Mouse (Mus musculus): ENCODE data around the gene Gm30191. TPM values are rescaled to one million over a fixed set of nuclear protein-coding genes. Genes with fewer than 3 reads are reported as not detected.
"Not testable (repeated sequence)": the region's sequence is repeated elsewhere in the genome, so short reads cannot be mapped to it uniquely, and the experiment has no call there.

Gm30191 gene
- total RNA-seq, 2 experiments from 2014 or later, result not detected

- ATAC-seq (replicated peaks; ENCODE audit: poor library complexity, severe bottlenecking), result peak; percentile 66
Observed at GRCm38 (mm10) chr4:134273417-134274345, 26.9 kb downstream of the Gm30191 start.

GRCm38 (mm10) chr4:134284942-134285341 lies 38.2 kb downstream of the Gm30191 start:
- ATAC-seq (replicated peaks; ENCODE audit: poor library complexity, severe bottlenecking), result no peak

- ATAC-seq (replicated peaks; ENCODE audit: poor library complexity, severe bottlenecking), result peak; percentile 23
Observed at GRCm38 (mm10) chr4:134286226-134287167, 39.8 kb downstream of the Gm30191 start.

- ATAC-seq (replicated peaks; ENCODE audit: poor library complexity, severe bottlenecking), result peak; percentile 63
Observed at GRCm38 (mm10) chr4:134287168-134287564, 40.4 kb downstream of the Gm30191 start.

GRCm38 (mm10) chr4:134287575-134288025 lies 40.9 kb downstream of the Gm30191 start, which contains the start of gene Pdik1l:
TSS of gene Pdik1l (minus strand) at chr4:134287895.
- ATAC-seq (replicated peaks; ENCODE audit: poor library complexity, severe bottlenecking), result peak; percentile 43

GRCm38 (mm10) chr4:134288397-134289256 lies 41.9 kb downstream of the Gm30191 start:
- ATAC-seq (replicated peaks; ENCODE audit: poor library complexity, severe bottlenecking), result peak; percentile 71

GRCm38 (mm10) chr4:134292067-134292466 lies 45.3 kb downstream of the Gm30191 start:
- peak; percentile 31; the same call in 1 of the 2 replicates for ATAC-seq (replicated peaks; ENCODE audit: poor library complexity, severe bottlenecking)

GRCm38 (mm10) chr4:134293061-134293691 lies 46.4 kb downstream of the Gm30191 start:
- no peak for ATAC-seq (replicated peaks; ENCODE audit: poor library complexity, severe bottlenecking)

- no peak for ATAC-seq (replicated peaks; ENCODE audit: poor library complexity, severe bottlenecking)
Observed at GRCm38 (mm10) chr4:134293692-134294163, 47.0 kb downstream of the Gm30191 start.

- not testable (repeated sequence) for ATAC-seq (replicated peaks; ENCODE audit: poor library complexity, severe bottlenecking)
Observed at GRCm38 (mm10) chr4:134296096-134296495, 49.4 kb downstream of the Gm30191 start.

GRCm38 (mm10) chr4:134296523-134296922 lies 49.8 kb downstream of the Gm30191 start:
- ATAC-seq (replicated peaks; ENCODE audit: poor library complexity, severe bottlenecking), result no peak

- no peak for ATAC-seq (replicated peaks; ENCODE audit: poor library complexity, severe bottlenecking)
Observed at GRCm38 (mm10) chr4:134297369-134297768, 50.6 kb downstream of the Gm30191 start.

GRCm38 (mm10) chr4:134298626-134299497 lies 52.1 kb downstream of the Gm30191 start:
- no peak for ATAC-seq (replicated peaks; ENCODE audit: poor library complexity, severe bottlenecking)

- no peak for ATAC-seq (replicated peaks; ENCODE audit: poor library complexity, severe bottlenecking)
Observed at GRCm38 (mm10) chr4:134299498-134299810, 52.7 kb downstream of the Gm30191 start.

Data from granulocyte monocyte progenitor cell, adult 5-6 weeks (primary cell).